Mouse (Mus musculus) embryonic facial prominence, embryonic 14.5 days (tissue): Measurements from ENCODE around the gene Pan3. TPM values are rescaled to one million over a fixed set of nuclear protein-coding genes. Genes with fewer than 3 reads are reported as not detected.

Source experiments
- ATAC-seq: fragments of 200-750 bp; cut with Nextera tagmentation; 2 replicates; pipeline ENCODE4 v1.8.0; 2017; ENCODE audit warnings: low read depth, moderate number of reproducible peaks, moderate TSS enrichment
- DNase-seq: peaks from one replicate; pipeline ENCODE4 v3.0.0-alpha.2; 2015; ENCODE audit warnings: low spot score
- H3K27ac ChIP-seq: fragments of 300-500 bp; sonication (generic); replicated peaks from 2 replicates; pipeline ENCODE4 v1.5.1; 2014; ENCODE audit warnings: low read depth, mild to moderate bottlenecking, low read length, moderate library complexity
- H3K27me3 ChIP-seq: fragments of 300-500 bp; sonication (generic); replicated peaks from 2 replicates; pipeline ENCODE4 v1.6.1; 2014; ENCODE audit warnings: low read length; ENCODE audit not compliant: control insufficient read depth, insufficient read depth
- H3K36me3 ChIP-seq: fragments of 300-500 bp; sonication (generic); 2 replicates; pipeline ENCODE4 v1.6.1; 2014; ENCODE audit warnings: low read length, mixed read lengths; ENCODE audit not compliant: control insufficient read depth, insufficient read depth
- H3K4me1 ChIP-seq: fragments of 300-500 bp; sonication (generic); 2 replicates; pipeline ENCODE4 v1.6.1; 2014; ENCODE audit warnings: antibody characterized with exemption, low read length; ENCODE audit not compliant: control insufficient read depth, insufficient read depth
- H3K4me2 ChIP-seq: fragments of 300-500 bp; sonication (generic); 2 replicates; pipeline ENCODE4 v1.6.1; 2014; ENCODE audit warnings: low read depth, mild to moderate bottlenecking, low read length, moderate library complexity, mixed read lengths
- H3K4me3 ChIP-seq: fragments of 300-500 bp; sonication (generic); 2 replicates; pipeline ENCODE4 v1.5.1; 2014; ENCODE audit warnings: low read depth, mild to moderate bottlenecking, low read length
- H3K9ac ChIP-seq: fragments of 300-500 bp; sonication (generic); 2 replicates; pipeline ENCODE4 v1.6.1; 2014; ENCODE audit warnings: low read depth, mild to moderate bottlenecking, low read length, moderate library complexity, mixed read lengths
- H3K9me3 ChIP-seq: fragments of 300-500 bp; sonication (generic); 2 replicates; pipeline ENCODE4 v1.6.1; 2016; ENCODE audit warnings: low read length; ENCODE audit not compliant: control insufficient read depth
- whole genome bisulfite sequencing: fragments of 180-500 bp; shearing (Covaris S2); extraction: QIAGEN DNeasy Blood & Tissue Kit; methylation state at CpG from one replicate; pipeline ENCODE4 v1.1.7; 2014; 5-methylcytosine and 5-hydroxymethylcytosine counted together
- polyA plus RNA-seq: library from polyadenylated mRNA; unstranded; fragments of >200 nt; fragmentation: Nextera tagmentation; extraction: Ambion mirVana; gene quantifications from 2 replicates; pipeline ENCODE4 v1.2.1, GENCODE M21; 2014

Pan3 gene
- polyA plus RNA-seq, 1 experiment from 2014 or later: 60.1 TPM

DNA sequence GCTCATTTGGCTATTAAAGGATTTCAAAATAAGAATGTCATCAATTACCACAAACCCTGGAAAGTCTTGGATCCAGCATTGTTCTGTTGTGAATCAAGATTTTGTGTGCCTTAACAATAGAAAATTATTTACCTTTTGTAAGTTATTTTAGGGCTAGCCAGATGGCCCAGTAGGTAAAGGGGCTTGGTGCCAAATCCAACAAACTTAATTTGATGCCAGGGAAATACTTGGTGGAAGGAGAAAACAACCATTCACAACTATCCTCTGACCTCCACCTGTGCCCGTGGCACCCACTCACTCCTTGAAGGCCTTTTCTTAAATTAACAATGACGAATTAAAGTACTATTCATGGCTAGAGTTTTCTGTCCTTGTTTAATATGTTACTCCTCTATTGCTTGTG, 66.0 kb downstream of the Pan3 start:
- H3K4me3 ChIP-seq: no peak overlapping the region
- H3K4me1 ChIP-seq: no peaks in the 10 kb centered on the region
- H3K36me3 ChIP-seq: peaks cover 5% of the 10 kb centered on the region; the same call in 1 of the 2 replicates
- no peak overlapping the region for H3K4me2 ChIP-seq
- whole genome bisulfite sequencing: 88% methylated on average over 2 of the region's 2 CpGs
- no peak overlapping the region for H3K27ac ChIP-seq
- no peak overlapping the region for H3K9ac ChIP-seq
- DNase-seq (no peak), ATAC-seq (no peak)
- H3K27me3 ChIP-seq: no peaks in the 10 kb centered on the region
- H3K9me3 ChIP-seq: no peaks in the 10 kb centered on the region

DNA sequence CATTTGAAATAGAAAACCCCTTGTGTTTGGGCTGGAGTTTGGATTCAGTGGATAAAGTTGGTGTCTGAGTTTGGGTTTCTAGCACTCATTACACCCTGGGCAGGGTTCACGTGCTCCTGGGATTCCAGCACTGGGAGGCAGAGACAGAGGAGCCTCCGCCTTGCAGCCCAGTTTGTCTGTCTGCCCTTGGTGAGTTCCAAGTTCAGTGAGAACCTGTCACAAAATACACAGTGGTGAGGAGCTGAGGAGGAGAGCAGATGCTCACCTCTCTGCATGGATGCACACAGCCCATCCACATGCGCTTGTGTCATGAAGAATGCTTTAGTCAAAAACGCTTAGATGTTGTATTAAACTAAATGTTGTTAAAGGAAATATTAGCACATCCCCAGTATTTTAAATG, 67.0 kb downstream of the Pan3 start:
- no peaks in the 10 kb centered on the region for H3K4me1 ChIP-seq
- ATAC-seq: no peak
- H3K27me3 ChIP-seq: no peaks in the 10 kb centered on the region
- H3K4me2 ChIP-seq: no peak overlapping the region
- DNase-seq: no peak
- no peak overlapping the region for H3K27ac ChIP-seq
- 0 out of 2 replicates have a peak, but pooled peaks cover 4% of the 10 kb centered on the region for H3K36me3 ChIP-seq
- H3K9me3 ChIP-seq: no peaks in the 10 kb centered on the region
- no peak overlapping the region for H3K4me3 ChIP-seq
- WGBS: 88% methylated on average over 4 of the region's 4 CpGs
- no peak overlapping the region for H3K9ac ChIP-seq

DNA sequence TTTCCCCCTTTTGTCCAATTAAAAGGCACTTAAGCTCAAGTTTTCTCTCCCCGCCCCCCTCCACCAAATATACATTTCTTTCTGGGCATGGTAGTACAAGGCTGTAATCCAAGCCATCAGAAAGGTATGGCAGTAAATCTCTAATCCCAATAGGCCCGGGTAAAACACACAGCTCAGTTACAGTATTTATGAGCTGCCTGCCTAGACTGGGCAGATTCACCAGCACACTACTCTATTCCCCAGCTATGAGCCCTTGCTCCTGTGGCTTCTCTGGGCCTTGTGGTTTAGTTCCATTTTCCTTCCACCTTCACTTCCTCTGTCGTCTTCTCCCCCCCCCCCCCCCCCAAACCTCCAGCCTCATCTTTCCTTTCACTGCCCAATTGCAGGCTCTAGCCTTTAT, 67.8 kb downstream of the Pan3 start:
- no peak overlapping the region for H3K4me3 ChIP-seq
- no peaks in the 10 kb centered on the region for H3K4me1 ChIP-seq
- 0 out of 2 replicates have a peak, but pooled peaks cover 4% of the 10 kb centered on the region for H3K36me3 ChIP-seq
- ATAC-seq (0 out of 2 replicates have a peak, but pooled peaks have one; percentile 53), DNase-seq (peak; percentile 11)
- H3K27ac ChIP-seq: no peak overlapping the region
- H3K9ac ChIP-seq: no peak overlapping the region
- 65% methylated on average over 2 of the region's 3 CpGs for WGBS
- no peak overlapping the region for H3K4me2 ChIP-seq
- no peaks in the 10 kb centered on the region for H3K27me3 ChIP-seq
- no peaks in the 10 kb centered on the region for H3K9me3 ChIP-seq

DNA sequence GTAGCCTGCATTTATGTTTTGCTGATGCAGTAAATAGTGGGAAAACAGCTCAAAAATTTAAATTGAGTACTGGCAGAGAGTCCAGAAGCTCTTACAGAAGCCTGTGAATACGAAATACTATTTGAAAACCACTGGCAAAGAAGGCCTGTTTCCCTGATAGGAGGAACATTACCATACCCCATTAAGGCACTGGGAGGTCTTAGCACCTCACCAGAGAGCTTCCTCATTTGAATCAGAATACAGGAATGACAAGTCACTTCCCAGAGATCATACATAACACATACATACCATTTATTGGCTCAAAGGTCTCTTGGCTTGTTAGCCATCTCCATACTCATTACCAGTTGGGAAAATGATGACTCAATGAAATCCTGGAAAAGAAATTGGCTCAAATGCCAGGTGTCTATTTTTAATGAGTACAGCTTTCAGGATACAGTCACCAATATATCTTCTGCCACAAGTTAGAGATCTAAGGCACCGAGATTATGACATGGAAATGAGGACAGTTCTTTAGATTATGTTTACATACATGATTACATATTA, 71.6 kb downstream of the Pan3 start:
- H3K27ac ChIP-seq: no peak overlapping the region
- H3K27me3 ChIP-seq: no peaks in the 10 kb centered on the region
- H3K36me3 ChIP-seq: no peaks in the 10 kb centered on the region
- H3K4me3 ChIP-seq: no peak overlapping the region
- H3K4me1 ChIP-seq: no peaks in the 10 kb centered on the region
- ATAC-seq (no peak), DNase-seq (no peak)
- no peaks in the 10 kb centered on the region for H3K9me3 ChIP-seq
- H3K4me2 ChIP-seq: no peak overlapping the region
- H3K9ac ChIP-seq: no peak overlapping the region
- WGBS: 96% methylated on average over 2 of the region's 2 CpGs

DNA sequence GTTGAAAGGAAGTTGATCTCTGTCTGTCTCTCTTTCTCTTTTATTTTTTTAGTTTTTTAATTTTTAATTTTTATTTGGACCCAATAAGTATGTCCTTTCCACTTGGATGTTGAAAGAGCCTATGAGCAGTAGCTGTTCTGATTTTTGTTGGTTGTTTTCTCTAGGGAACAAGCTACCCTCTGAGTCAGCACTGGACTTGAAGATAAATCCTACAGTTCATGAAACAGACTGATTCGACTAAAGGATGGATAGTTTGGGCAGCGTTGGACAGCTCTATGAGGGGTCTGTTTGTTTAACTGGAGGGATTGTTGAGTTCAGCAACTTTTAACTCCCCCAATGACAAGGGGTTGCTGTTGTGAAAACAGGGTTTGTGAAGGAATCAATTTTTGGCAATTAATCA, 73.0 kb downstream of the Pan3 start:
- Histone ChIP-seq H3K36me3 (no peaks in the 10 kb centered on the region), H3K9me3 (no peaks in the 10 kb centered on the region), H3K4me1 (no peaks in the 10 kb centered on the region), H3K4me3 (no peak overlapping the region), H3K27ac (no peak overlapping the region), H3K27me3 (no peaks in the 10 kb centered on the region), H3K9ac (no peak overlapping the region), H3K4me2 (no peak overlapping the region)
- DNase-seq (no peak), ATAC-seq (no peak)
- 73% methylated on average over 2 of the region's 2 CpGs for WGBS

DNA sequence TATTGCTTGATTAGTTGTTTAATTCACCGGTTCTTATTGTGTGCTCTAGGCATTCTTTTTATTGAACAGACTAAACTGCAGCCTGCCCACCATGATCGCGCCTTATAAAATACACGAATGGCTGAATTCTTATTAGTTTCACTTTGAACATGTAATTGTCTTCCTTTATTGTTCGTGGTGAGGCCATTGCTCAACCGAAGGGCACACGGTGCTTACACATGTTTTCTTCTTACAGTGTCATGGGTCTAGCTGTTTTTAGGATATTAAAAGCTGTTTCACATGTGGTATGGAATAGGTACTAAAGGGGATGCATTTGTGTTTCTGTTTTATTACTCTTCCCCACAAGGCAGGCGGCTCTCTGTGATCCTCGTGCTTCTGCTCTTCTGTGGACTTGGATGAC, 81.4 kb downstream of the Pan3 start:
- H3K27ac ChIP-seq: no peak overlapping the region
- H3K4me3 ChIP-seq: no peak overlapping the region
- DNase-seq: no peak
- no peaks in the 10 kb centered on the region for H3K9me3 ChIP-seq
- no peaks in the 10 kb centered on the region for H3K36me3 ChIP-seq
- no peak overlapping the region for H3K9ac ChIP-seq
- WGBS: 88% methylated on average over 9 of the region's 9 CpGs
- no peak for ATAC-seq
- H3K4me2 ChIP-seq: no peak overlapping the region
- H3K4me1 ChIP-seq: no peaks in the 10 kb centered on the region
- no peaks in the 10 kb centered on the region for H3K27me3 ChIP-seq

DNA sequence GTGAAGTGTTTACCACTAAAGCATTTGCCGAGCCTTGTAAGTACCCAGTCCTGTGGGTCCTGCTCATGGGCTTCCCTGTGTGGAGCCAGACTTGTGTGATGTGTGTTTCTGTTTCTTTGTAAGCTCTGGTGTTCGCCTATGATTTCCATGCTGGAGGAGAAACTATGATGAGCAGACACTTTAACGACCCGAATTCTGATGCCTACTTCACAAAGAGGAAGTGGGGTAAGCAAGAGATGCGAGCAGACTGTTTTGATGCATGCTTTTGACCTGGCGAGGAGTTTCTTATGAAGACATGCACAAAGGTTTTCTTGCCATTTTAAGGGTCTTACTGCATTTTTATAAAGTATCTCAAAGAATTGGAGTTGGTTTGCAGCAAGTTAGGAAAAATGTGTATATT, 97.0 kb downstream of the Pan3 start:
- peaks cover 75% of the 10 kb centered on the region for H3K36me3 ChIP-seq
- no peak overlapping the region for H3K4me2 ChIP-seq
- H3K27ac ChIP-seq: no peak overlapping the region
- no peaks in the 10 kb centered on the region for H3K27me3 ChIP-seq
- DNase-seq (no peak), ATAC-seq (no peak)
- H3K9me3 ChIP-seq: no peaks in the 10 kb centered on the region
- no peak overlapping the region for H3K4me3 ChIP-seq
- H3K9ac ChIP-seq: no peak overlapping the region
- H3K4me1 ChIP-seq: no peaks in the 10 kb centered on the region
- WGBS: 91% methylated on average over 6 of the region's 6 CpGs

DNA sequence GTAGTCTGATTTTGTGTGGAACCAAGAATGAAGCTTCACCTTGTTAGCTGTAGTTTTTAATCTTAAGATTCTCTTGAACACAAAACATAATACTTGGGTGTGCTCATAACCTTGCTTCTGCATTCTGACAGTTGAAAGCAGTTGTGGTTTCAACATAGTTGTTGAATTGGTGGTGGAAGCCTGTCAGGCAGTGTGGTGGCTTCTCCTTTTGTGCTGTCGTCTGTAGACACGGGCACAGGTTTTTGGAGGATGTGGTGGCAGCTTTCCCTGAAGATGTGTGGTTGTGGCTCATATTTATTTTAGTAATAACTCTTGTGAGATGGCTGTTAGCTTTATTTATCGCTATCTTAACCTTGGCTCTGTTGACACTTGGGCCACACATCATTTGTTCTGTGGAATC, 97.8 kb downstream of the Pan3 start:
- no peak overlapping the region for H3K27ac ChIP-seq
- DNase-seq (no peak), ATAC-seq (no peak)
- 85% methylated on average over 3 of the region's 3 CpGs for WGBS
- H3K4me2 ChIP-seq: no peak overlapping the region
- no peaks in the 10 kb centered on the region for H3K27me3 ChIP-seq
- no peaks in the 10 kb centered on the region for H3K4me1 ChIP-seq
- no peak overlapping the region for H3K4me3 ChIP-seq
- no peaks in the 10 kb centered on the region for H3K9me3 ChIP-seq
- no peak overlapping the region for H3K9ac ChIP-seq
- H3K36me3 ChIP-seq: peaks cover 71% of the 10 kb centered on the region

DNA sequence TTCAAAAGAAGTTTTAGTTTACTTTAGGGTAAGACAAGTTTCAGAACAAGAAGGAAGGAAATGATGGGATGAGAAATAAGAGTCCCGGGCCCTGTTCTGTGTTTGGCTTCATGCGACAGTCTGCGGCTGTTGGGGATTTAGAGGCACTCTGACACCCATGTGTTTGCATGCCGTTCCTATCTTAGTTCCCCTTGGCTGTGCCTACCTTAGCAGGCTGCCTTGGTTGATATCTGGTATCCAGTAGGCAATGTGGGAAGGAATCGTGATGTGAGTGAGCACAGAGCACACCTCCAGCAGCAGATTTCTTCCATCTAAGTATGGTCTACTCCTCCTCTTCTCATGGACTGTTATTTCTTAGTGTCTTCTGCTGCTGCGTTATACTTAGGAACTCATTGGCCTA, 102.1 kb downstream of the Pan3 start:
- ATAC-seq (no peak), DNase-seq (no peak)
- peaks cover 67% of the 10 kb centered on the region for H3K36me3 ChIP-seq
- H3K27ac ChIP-seq: no peak overlapping the region
- H3K4me3 ChIP-seq: no peak overlapping the region
- no peaks in the 10 kb centered on the region for H3K9me3 ChIP-seq
- H3K9ac ChIP-seq: no peak overlapping the region
- H3K4me1 ChIP-seq: no peaks in the 10 kb centered on the region
- no peak overlapping the region for H3K4me2 ChIP-seq
- 86% methylated on average over 6 of the region's 6 CpGs for WGBS
- no peaks in the 10 kb centered on the region for H3K27me3 ChIP-seq
